Mouse (Mus musculus) embryonic fibroblast, embryonic 13.5 days (primary cell): ENCODE results near the gene 4930535I16Rik.

ENCODE experiments used
- CTCF ChIP-seq: IDR thresholded peaks from 2 replicates; pipeline ENCODE4 v1.5.1; 2011; ENCODE audit warnings: mild to moderate bottlenecking, control low read depth, low read length, moderate library complexity, borderline replicate concordance; ENCODE audit not compliant: insufficient read depth
- POLR2A ChIP-seq: IDR thresholded peaks from 2 replicates; pipeline ENCODE4 v1.6.1; 2011; ENCODE audit warnings: low read depth, mild to moderate bottlenecking, control low read depth, low read length, moderate library complexity

DNA sequence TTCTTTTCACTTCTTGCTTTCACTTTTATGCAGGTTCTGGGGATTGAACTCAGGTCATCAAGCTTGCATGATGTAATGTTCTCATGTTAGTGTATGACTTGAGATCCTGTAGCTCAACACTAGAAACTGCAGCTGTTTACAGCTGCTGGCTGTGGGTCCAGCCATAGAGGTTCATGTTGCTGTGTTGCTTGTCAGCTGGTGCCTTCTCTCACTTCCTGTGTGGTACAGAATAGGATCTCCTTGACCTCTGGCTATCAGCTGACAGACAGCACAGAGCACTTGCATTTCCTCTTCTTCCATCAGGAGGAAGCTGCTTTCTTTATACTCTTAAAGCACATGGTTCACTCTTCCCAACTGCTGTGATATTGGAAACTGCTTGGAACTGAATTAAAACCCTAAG is 10.1 kb upstream of the 4930535I16Rik start:
- TF ChIP-seq POLR2A (no peak), CTCF (no peak)
